Mouse (Mus musculus): ENCODE data around the gene Gtf3c2. TPM values are rescaled to one million over a fixed set of nuclear protein-coding genes. Genes with fewer than 3 reads are reported as not detected.

Gene Gtf3c2
- total RNA-seq, 1 experiment: 73.8 TPM

- no peak overlapping the region for H3K4me3 ChIP-seq (ENCODE audit: insufficient read depth in 1 of 2, low read depth in 1 of 2, low read length in 2 of 2, poor library complexity in 1 of 2, severe bottlenecking in 1 of 2)
- no peaks in the 10 kb centered on the region for H3K36me3 ChIP-seq (ENCODE audit: control insufficient read depth, insufficient read depth, low read length, poor library complexity, severe bottlenecking)
- H3K9me3 ChIP-seq (ENCODE audit: control insufficient read depth, insufficient read depth, low read depth, low read length): no peaks in the 10 kb centered on the region
- H3K4me1 ChIP-seq (ENCODE audit: control insufficient read depth in 2 of 2, insufficient read depth in 2 of 2, low read length in 2 of 2, poor library complexity in 1 of 2): peaks cover 3 to 12% of the 10 kb centered on the region in 2 experiments; a peak in 3 of 4 replicates
- no peak for DNase-seq (ENCODE audit: low read depth, low spot score)
- no peak overlapping the region for H3K9ac ChIP-seq (ENCODE audit: insufficient read depth, low read depth, low read length, poor library complexity, severe bottlenecking)
- no peak overlapping the region for H3K27ac ChIP-seq (ENCODE audit: insufficient read depth, low read depth, low read length, poor library complexity, severe bottlenecking)
- in situ Hi-C loops (cut with MboI; ENCODE audit: low sequenced_read_pairs in 2 of 2, unreplicated experiment in 2 of 2): no loop called here
- TF ChIP-seq HCFC1 (IDR thresholded peaks at IDR 0.05; ENCODE audit: borderline replicate concordance, insufficient read depth, low read length) (no peak), MAFK (IDR thresholded peaks at IDR 0.05; ENCODE audit: insufficient read depth, low read depth, low read length) (no peak), ZNF384 (IDR thresholded peaks at IDR 0.05; ENCODE audit: low read depth, low read length) (no peak), CHD2 (IDR thresholded peaks at IDR 0.05; ENCODE audit: low read depth, low read length) (no peak), ZC3H11A (IDR thresholded peaks at IDR 0.05; ENCODE audit: borderline replicate concordance, low read depth, low read length) (no peak)
Observed at GRCm38 (mm10) chr5:31121111-31121510, 58.8 kb downstream of the Gtf3c2 start.

- TF ChIP-seq MAFK (IDR thresholded peaks at IDR 0.05; ENCODE audit: insufficient read depth, low read depth, low read length): peak; percentile 92
- no peak for TF ChIP-seq CHD2 (IDR thresholded peaks at IDR 0.05; ENCODE audit: low read depth, low read length)
- peaks cover 3 to 11% of the 10 kb centered on the region in 2 experiments; a peak in 3 of 4 replicates for H3K4me1 ChIP-seq (ENCODE audit: control insufficient read depth in 2 of 2, insufficient read depth in 2 of 2, low read length in 2 of 2, poor library complexity in 1 of 2)
- H3K27ac ChIP-seq (ENCODE audit: insufficient read depth, low read depth, low read length, poor library complexity, severe bottlenecking): peak overlapping the region; percentile 51; the same call in 1 of the 2 replicates
- DNase-seq (ENCODE audit: low read depth, low spot score): no peak
- no peaks in the 10 kb centered on the region for H3K36me3 ChIP-seq (ENCODE audit: control insufficient read depth, insufficient read depth, low read length, poor library complexity, severe bottlenecking)
- no peaks in the 10 kb centered on the region for H3K9me3 ChIP-seq (ENCODE audit: control insufficient read depth, insufficient read depth, low read depth, low read length)
- peak overlapping the region; percentile 62 to 67 for H3K4me3 ChIP-seq (ENCODE audit: insufficient read depth in 1 of 2, low read depth in 1 of 2, low read length in 2 of 2, poor library complexity in 1 of 2, severe bottlenecking in 1 of 2)
- in situ Hi-C loops (cut with MboI; ENCODE audit: low sequenced_read_pairs in 2 of 2, unreplicated experiment in 2 of 2): no loop called here
- peak overlapping the region; percentile 61; the same call in 1 of the 2 replicates for H3K9ac ChIP-seq (ENCODE audit: insufficient read depth, low read depth, low read length, poor library complexity, severe bottlenecking)
Observed at GRCm38 (mm10) chr5:31116912-31117311, 63.0 kb downstream of the Gtf3c2 start.

GRCm38 (mm10) chr5:31116354-31116753 lies 63.6 kb downstream of the Gtf3c2 start, which contains the start of gene Trim54:
Trim54 (plus strand) TSS chr5:31116712.
- no peak for DNase-seq (ENCODE audit: low read depth, low spot score)
- Histone ChIP-seq H3K4me3 (ENCODE audit: insufficient read depth in 1 of 2, low read depth in 1 of 2, low read length in 2 of 2, poor library complexity in 1 of 2, severe bottlenecking in 1 of 2) (peak within 1 kb of the TSS; percentile 62 to 67), H3K9me3 (ENCODE audit: control insufficient read depth, insufficient read depth, low read depth, low read length) (no peaks in the 10 kb centered on the region), H3K9ac (ENCODE audit: insufficient read depth, low read depth, low read length, poor library complexity, severe bottlenecking) (peak within 1 kb of the TSS; percentile 61; the same call in 1 of the 2 replicates), H3K36me3 (ENCODE audit: control insufficient read depth, insufficient read depth, low read length, poor library complexity, severe bottlenecking) (no peaks in the 10 kb centered on the region), H3K27ac (ENCODE audit: insufficient read depth, low read depth, low read length, poor library complexity, severe bottlenecking) (peak within 1 kb of the TSS; percentile 51; the same call in 1 of the 2 replicates), H3K4me1 (ENCODE audit: control insufficient read depth in 2 of 2, insufficient read depth in 2 of 2, low read length in 2 of 2, poor library complexity in 1 of 2) (peaks cover 3 to 11% of the 10 kb centered on the region in 2 experiments; a peak in 3 of 4 replicates)
- in situ Hi-C loops (cut with MboI; ENCODE audit: low sequenced_read_pairs in 2 of 2, unreplicated experiment in 2 of 2): no loop called here
- TF ChIP-seq MAFK (IDR thresholded peaks at IDR 0.05; ENCODE audit: insufficient read depth, low read depth, low read length) (no peak), CHD2 (IDR thresholded peaks at IDR 0.05; ENCODE audit: low read depth, low read length) (no peak), ZNF384 (IDR thresholded peaks at IDR 0.05; ENCODE audit: low read depth, low read length) (no peak), ZC3H11A (IDR thresholded peaks at IDR 0.05; ENCODE audit: borderline replicate concordance, low read depth, low read length) (no peak), HCFC1 (IDR thresholded peaks at IDR 0.05; ENCODE audit: borderline replicate concordance, insufficient read depth, low read length) (no peak)

GRCm38 (mm10) chr5:31110781-31111180 lies 69.2 kb downstream of the Gtf3c2 start:
- no peak for TF ChIP-seq ZNF384 (IDR thresholded peaks at IDR 0.05; ENCODE audit: low read depth, low read length)
- TF ChIP-seq CHD2 (IDR thresholded peaks at IDR 0.05; ENCODE audit: low read depth, low read length): no peak
- 0 out of 2 replicates have a peak, but pooled peaks have one; percentile 21 for TF ChIP-seq MAFK (IDR thresholded peaks at IDR 0.05; ENCODE audit: insufficient read depth, low read depth, low read length)
- no peak for TF ChIP-seq ZC3H11A (IDR thresholded peaks at IDR 0.05; ENCODE audit: borderline replicate concordance, low read depth, low read length)
- no peak for TF ChIP-seq HCFC1 (IDR thresholded peaks at IDR 0.05; ENCODE audit: borderline replicate concordance, insufficient read depth, low read length)
- Histone ChIP-seq H3K9ac (ENCODE audit: insufficient read depth, low read depth, low read length, poor library complexity, severe bottlenecking) (no peak overlapping the region), H3K36me3 (ENCODE audit: control insufficient read depth, insufficient read depth, low read length, poor library complexity, severe bottlenecking) (no peaks in the 10 kb centered on the region), H3K4me1 (ENCODE audit: control insufficient read depth in 2 of 2, insufficient read depth in 2 of 2, low read length in 2 of 2, poor library complexity in 1 of 2) (no peaks in the 10 kb centered on the region), H3K4me3 (ENCODE audit: insufficient read depth in 1 of 2, low read depth in 1 of 2, low read length in 2 of 2, poor library complexity in 1 of 2, severe bottlenecking in 1 of 2) (no peak overlapping the region), H3K27ac (ENCODE audit: insufficient read depth, low read depth, low read length, poor library complexity, severe bottlenecking) (no peak overlapping the region), H3K9me3 (ENCODE audit: control insufficient read depth, insufficient read depth, low read depth, low read length) (no peaks in the 10 kb centered on the region)
- in situ Hi-C loops (cut with MboI; ENCODE audit: low sequenced_read_pairs in 2 of 2, unreplicated experiment in 2 of 2): no loop called here
- DNase-seq (ENCODE audit: low read depth, low spot score): no peak

Data from ES-E14 (cell line).